Mouse (Mus musculus): ENCODE measurements at regions not wholly inside any gene's neighbourhood (a gene's known extent, or its start where the extent isn't known, plus 50 kb on each side); places are given as distances from the start of the nearest gene placed in this dataset.

- DNase-seq = no peak
- 31% methylated on average over 7 of the region's 7 CpGs for WGBS
- H3K4me3 ChIP-seq (ENCODE audit: control insufficient read depth, insufficient read depth, low read length) = no peak overlapping the region
- no peak overlapping the region for H3K27ac ChIP-seq (ENCODE audit: control insufficient read depth, insufficient read depth, low read length)
- H3K27me3 ChIP-seq (ENCODE audit: control insufficient read depth, insufficient read depth, low read length) = no peaks in the 10 kb centered on the region
- no peak for TF ChIP-seq POLR2A (IDR thresholded peaks at IDR 0.05; ENCODE audit: control insufficient read depth, extremely low read depth, insufficient read depth, low read length, poor library complexity)
- TF ChIP-seq CTCF (IDR thresholded peaks at IDR 0.05; ENCODE audit: borderline replicate concordance, control insufficient read depth, extremely low read depth, insufficient read depth, low read length, poor library complexity) = no peak
- H3K4me1 ChIP-seq (replicated peaks; ENCODE audit: control insufficient read depth, insufficient read depth, low read length) = peaks cover 6% of the 10 kb centered on the region
- no peaks in the 10 kb centered on the region for H3K36me3 ChIP-seq (ENCODE audit: control insufficient read depth, insufficient read depth, low read length)
Measured at GRCm38 (mm10) chr15:62104653-62105052, 1181.8 kb upstream of the A1bg start.

GRCm38 (mm10) chr15:62099683-62100082 is 1176.9 kb upstream of the A1bg start:
- TF ChIP-seq POLR2A (IDR thresholded peaks at IDR 0.05; ENCODE audit: control insufficient read depth, extremely low read depth, insufficient read depth, low read length, poor library complexity) (no peak), CTCF (IDR thresholded peaks at IDR 0.05; ENCODE audit: borderline replicate concordance, control insufficient read depth, extremely low read depth, insufficient read depth, low read length, poor library complexity) (no peak)
- Histone ChIP-seq H3K4me3 (ENCODE audit: control insufficient read depth, insufficient read depth, low read length) (no peak overlapping the region), H3K27ac (ENCODE audit: control insufficient read depth, insufficient read depth, low read length) (no peak overlapping the region), H3K36me3 (ENCODE audit: control insufficient read depth, insufficient read depth, low read length) (no peaks in the 10 kb centered on the region), H3K4me1 (replicated peaks; ENCODE audit: control insufficient read depth, insufficient read depth, low read length) (peaks cover 4% of the 10 kb centered on the region), H3K27me3 (ENCODE audit: control insufficient read depth, insufficient read depth, low read length) (no peaks in the 10 kb centered on the region)
- DNase-seq = no peak
- 97% methylated on average over 6 of the region's 6 CpGs for WGBS

- 90% methylated on average over 16 of the region's 16 CpGs for WGBS
- DNase-seq = no peak
- no peak for TF ChIP-seq POLR2A (IDR thresholded peaks at IDR 0.05; ENCODE audit: control insufficient read depth, extremely low read depth, insufficient read depth, low read length, poor library complexity)
- H3K27me3 ChIP-seq (ENCODE audit: control insufficient read depth, insufficient read depth, low read length) = no peaks in the 10 kb centered on the region
- H3K27ac ChIP-seq (ENCODE audit: control insufficient read depth, insufficient read depth, low read length) = no peak overlapping the region
- H3K4me1 ChIP-seq (replicated peaks; ENCODE audit: control insufficient read depth, insufficient read depth, low read length) = no peaks in the 10 kb centered on the region; the same call in 1 of the 2 replicates
- H3K4me3 ChIP-seq (ENCODE audit: control insufficient read depth, insufficient read depth, low read length) = no peak overlapping the region
- H3K36me3 ChIP-seq (ENCODE audit: control insufficient read depth, insufficient read depth, low read length) = no peaks in the 10 kb centered on the region
Measured at GRCm38 (mm10) chr15:62098791-62099660, 1176.2 kb upstream of the A1bg start.

- no peak for DNase-seq
- 93% methylated on average over 7 of the region's 7 CpGs for WGBS
- Histone ChIP-seq H3K36me3 (ENCODE audit: control insufficient read depth, insufficient read depth, low read length) (no peaks in the 10 kb centered on the region), H3K4me1 (replicated peaks; ENCODE audit: control insufficient read depth, insufficient read depth, low read length) (peaks cover 14% of the 10 kb centered on the region), H3K27ac (ENCODE audit: control insufficient read depth, insufficient read depth, low read length) (no peak overlapping the region), H3K27me3 (ENCODE audit: control insufficient read depth, insufficient read depth, low read length) (no peaks in the 10 kb centered on the region), H3K4me3 (ENCODE audit: control insufficient read depth, insufficient read depth, low read length) (no peak overlapping the region)
- TF ChIP-seq POLR2A (IDR thresholded peaks at IDR 0.05; ENCODE audit: control insufficient read depth, extremely low read depth, insufficient read depth, low read length, poor library complexity) = no peak
Measured at GRCm38 (mm10) chr15:62096778-62097177, 1174.0 kb upstream of the A1bg start.

- DNase-seq = no peak
- no peaks in the 10 kb centered on the region for H3K27me3 ChIP-seq (ENCODE audit: control insufficient read depth, insufficient read depth, low read length)
- WGBS = 89% methylated on average over 3 of the region's 3 CpGs
- peaks cover 16% of the 10 kb centered on the region for H3K4me1 ChIP-seq (replicated peaks; ENCODE audit: control insufficient read depth, insufficient read depth, low read length)
- no peak overlapping the region for H3K4me3 ChIP-seq (ENCODE audit: control insufficient read depth, insufficient read depth, low read length)
- no peaks in the 10 kb centered on the region for H3K36me3 ChIP-seq (ENCODE audit: control insufficient read depth, insufficient read depth, low read length)
- TF ChIP-seq CTCF (IDR thresholded peaks at IDR 0.05; ENCODE audit: borderline replicate concordance, control insufficient read depth, extremely low read depth, insufficient read depth, low read length, poor library complexity) (no peak), POLR2A (IDR thresholded peaks at IDR 0.05; ENCODE audit: control insufficient read depth, extremely low read depth, insufficient read depth, low read length, poor library complexity) (no peak)
- no peak overlapping the region for H3K27ac ChIP-seq (ENCODE audit: control insufficient read depth, insufficient read depth, low read length)
Measured at GRCm38 (mm10) chr15:62095198-62095597, 1172.4 kb upstream of the A1bg start.

GRCm38 (mm10) chr15:62093672-62094071 is 1170.9 kb upstream of the A1bg start:
- 98% methylated on average over 4 of the region's 4 CpGs for WGBS

More at GRCm38 (mm10) chr15:62093672-62094071, 1170.9 kb upstream of the A1bg start:
- DNase-seq = no peak
- Histone ChIP-seq H3K27me3 (ENCODE audit: control insufficient read depth, insufficient read depth, low read length) (no peaks in the 10 kb centered on the region), H3K4me1 (replicated peaks; ENCODE audit: control insufficient read depth, insufficient read depth, low read length) (peaks cover 16% of the 10 kb centered on the region), H3K27ac (ENCODE audit: control insufficient read depth, insufficient read depth, low read length) (no peak overlapping the region), H3K4me3 (ENCODE audit: control insufficient read depth, insufficient read depth, low read length) (no peak overlapping the region), H3K36me3 (ENCODE audit: control insufficient read depth, insufficient read depth, low read length) (no peaks in the 10 kb centered on the region)
- no peak for TF ChIP-seq POLR2A (IDR thresholded peaks at IDR 0.05; ENCODE audit: control insufficient read depth, extremely low read depth, insufficient read depth, low read length, poor library complexity)
- no peak for TF ChIP-seq CTCF (IDR thresholded peaks at IDR 0.05; ENCODE audit: borderline replicate concordance, control insufficient read depth, extremely low read depth, insufficient read depth, low read length, poor library complexity)
